Mouse (Mus musculus) macrophage (primary cell): Measurements from ENCODE around the gene Mark2. TPM values are rescaled to one million over a fixed set of nuclear protein-coding genes. Genes with fewer than 3 reads are reported as not detected.

Source experiments
- H3K27ac ChIP-seq: fragments of 350-480 bp; formaldehyde crosslinking; 2 replicates; pipeline ENCODE4 v1.9.0; 2021
- H3K36me3 ChIP-seq: fragments of 350-480 bp; formaldehyde crosslinking; 2 replicates; pipeline ENCODE4 v1.9.0; 2021; ENCODE audit errors: inconsistent target
- H3K4me3 ChIP-seq: fragments of 350-480 bp; formaldehyde crosslinking; 2 replicates; pipeline ENCODE4 v1.9.0; 2021; ENCODE audit errors: inconsistent target
- H3K79me2 ChIP-seq: fragments of 350-480 bp; formaldehyde crosslinking; 2 replicates; pipeline ENCODE4 v1.9.0; 2021; ENCODE audit errors: inconsistent target
- WGBS: methylation state at CpG from one replicate; pipeline ENCODE4 v1.1.7; 2026; ENCODE audit warnings: inconsistent platforms; ENCODE audit not compliant: missing documents; 5-methylcytosine and 5-hydroxymethylcytosine counted together
- polyA plus RNA-seq: library from polyadenylated mRNA; stranded (reverse); fragments of 250-400 nt; gene quantifications from 3 replicates; pipeline ENCODE4 v1.2.4, GENCODE M21; 2018; ENCODE audit warnings: inconsistent platforms

Gene Mark2
- polyA plus RNA-seq, 1 experiment from 2014 or later: 40.1 TPM

- no peaks in the 10 kb centered on the region for H3K36me3 ChIP-seq
- H3K79me2 ChIP-seq: peaks cover 35% of the 10 kb centered on the region
- WGBS: 100% methylated on average over 2 of the region's 2 CpGs
- no peak overlapping the region for H3K4me3 ChIP-seq
- H3K27ac ChIP-seq: no peak overlapping the region
Observed at GRCm38 (mm10) chr19:7342646-7343045, 986 bp upstream of the Mark2 start.

- Histone ChIP-seq H3K79me2 (peaks cover 52% of the 10 kb centered on the region), H3K4me3 (peak overlapping the region; percentile 97), H3K27ac (peak overlapping the region; percentile 75), H3K36me3 (no peaks in the 10 kb centered on the region)
- under 1% methylated on average over 42 of the region's 46 CpGs for WGBS
Observed at GRCm38 (mm10) chr19:7340780-7341475, 732 bp downstream of the Mark2 start.

GRCm38 (mm10) chr19:7340371-7340779 lies 1.3 kb downstream of the Mark2 start:
- H3K79me2 ChIP-seq: peaks cover 58% of the 10 kb centered on the region
- H3K4me3 ChIP-seq: peak overlapping the region; percentile 97
- H3K36me3 ChIP-seq: no peaks in the 10 kb centered on the region
- WGBS: 3% methylated on average over 15 of the region's 15 CpGs
- peak overlapping the region; percentile 75 for H3K27ac ChIP-seq

- H3K79me2 ChIP-seq: peaks cover 63% of the 10 kb centered on the region
- H3K27ac ChIP-seq: no peak overlapping the region
- WGBS: 31% methylated on average over 4 of the region's 4 CpGs
- H3K4me3 ChIP-seq: peak overlapping the region; percentile 97
- H3K36me3 ChIP-seq: no peaks in the 10 kb centered on the region
Observed at GRCm38 (mm10) chr19:7339867-7340266, 1.8 kb downstream of the Mark2 start.

- no peaks in the 10 kb centered on the region for H3K36me3 ChIP-seq
- H3K79me2 ChIP-seq: peaks cover 71% of the 10 kb centered on the region
- 45% methylated on average over 5 of the region's 5 CpGs for WGBS
- no peak overlapping the region for H3K27ac ChIP-seq
- H3K4me3 ChIP-seq: no peak overlapping the region
Observed at GRCm38 (mm10) chr19:7339026-7339425, 2.6 kb downstream of the Mark2 start.

- peaks cover 83% of the 10 kb centered on the region for H3K79me2 ChIP-seq
- H3K27ac ChIP-seq: no peak overlapping the region
- H3K36me3 ChIP-seq: no peaks in the 10 kb centered on the region
- WGBS: 93% methylated on average over 2 of the region's 2 CpGs
- H3K4me3 ChIP-seq: no peak overlapping the region
Observed at GRCm38 (mm10) chr19:7337781-7338342, 3.8 kb downstream of the Mark2 start.

GRCm38 (mm10) chr19:7335656-7336055 lies 6.0 kb downstream of the Mark2 start:
- peaks cover 100% of the 10 kb centered on the region for H3K79me2 ChIP-seq
- no peak overlapping the region for H3K27ac ChIP-seq
- no peaks in the 10 kb centered on the region for H3K36me3 ChIP-seq
- WGBS: 79% methylated on average over 4 of the region's 4 CpGs
- H3K4me3 ChIP-seq: no peak overlapping the region

- H3K4me3 ChIP-seq: no peak overlapping the region
- no peak overlapping the region for H3K27ac ChIP-seq
- WGBS: 91% methylated on average over 2 of the region's 2 CpGs
- 0 out of 2 replicates have a peak, but pooled peaks cover 4% of the 10 kb centered on the region for H3K36me3 ChIP-seq
- peaks cover 100% of the 10 kb centered on the region for H3K79me2 ChIP-seq
Observed at GRCm38 (mm10) chr19:7334049-7334448, 7.6 kb downstream of the Mark2 start.

GRCm38 (mm10) chr19:7321391-7321790 lies 20.3 kb downstream of the Mark2 start:
- no peak overlapping the region for H3K27ac ChIP-seq
- peaks cover 100% of the 10 kb centered on the region for H3K79me2 ChIP-seq
- 92% methylated on average over 3 of the region's 3 CpGs for WGBS
- no peak overlapping the region for H3K4me3 ChIP-seq
- H3K36me3 ChIP-seq: no peaks in the 10 kb centered on the region

- Histone ChIP-seq H3K79me2 (peaks cover 100% of the 10 kb centered on the region), H3K4me3 (no peak overlapping the region), H3K27ac (no peak overlapping the region), H3K36me3 (no peaks in the 10 kb centered on the region)
- WGBS: 36% methylated on average over 1 of the region's 2 CpGs
Observed at GRCm38 (mm10) chr19:7320181-7320580, 21.5 kb downstream of the Mark2 start.

GRCm38 (mm10) chr19:7317716-7318115 lies 23.9 kb downstream of the Mark2 start:
- Histone ChIP-seq H3K4me3 (no peak overlapping the region), H3K79me2 (peaks cover 100% of the 10 kb centered on the region), H3K36me3 (no peaks in the 10 kb centered on the region), H3K27ac (no peak overlapping the region)
- WGBS: 76% methylated on average over 4 of the region's 4 CpGs

GRCm38 (mm10) chr19:7316822-7317221 lies 24.8 kb downstream of the Mark2 start:
- no peak overlapping the region for H3K4me3 ChIP-seq
- no peaks in the 10 kb centered on the region for H3K36me3 ChIP-seq
- 90% methylated on average over 4 of the region's 4 CpGs for WGBS
- H3K79me2 ChIP-seq: peaks cover 100% of the 10 kb centered on the region
- H3K27ac ChIP-seq: no peak overlapping the region

GRCm38 (mm10) chr19:7315587-7315984 lies 26.1 kb downstream of the Mark2 start:
- WGBS: 63% methylated on average over 4 of the region's 4 CpGs
- no peak overlapping the region for H3K4me3 ChIP-seq
- peaks cover 100% of the 10 kb centered on the region for H3K79me2 ChIP-seq

GRCm38 (mm10) chr19:7314976-7315586 lies 26.6 kb downstream of the Mark2 start:
- Histone ChIP-seq H3K36me3 (no peaks in the 10 kb centered on the region), H3K4me3 (no peak overlapping the region), H3K79me2 (peaks cover 100% of the 10 kb centered on the region), H3K27ac (no peak overlapping the region)
- 25% methylated on average over 8 of the region's 8 CpGs for WGBS

More at GRCm38 (mm10) chr19:7315587-7315984, 26.1 kb downstream of the Mark2 start:
- no peak overlapping the region for H3K27ac ChIP-seq
- H3K36me3 ChIP-seq: no peaks in the 10 kb centered on the region

GRCm38 (mm10) chr19:7313660-7314059 lies 28.0 kb downstream of the Mark2 start:
- Histone ChIP-seq H3K36me3 (no peaks in the 10 kb centered on the region), H3K4me3 (no peak overlapping the region)
- WGBS: 90% methylated on average over 2 of the region's 2 CpGs

More at GRCm38 (mm10) chr19:7313660-7314059, 28.0 kb downstream of the Mark2 start:
- no peak overlapping the region for H3K27ac ChIP-seq
- peaks cover 100% of the 10 kb centered on the region for H3K79me2 ChIP-seq
